Mouse (Mus musculus) cortical plate, adult 2 months (tissue): ENCODE measurements at regions not wholly inside any gene's neighbourhood (a gene's known extent, or its start where the extent isn't known, plus 50 kb on each side); places are given as distances from the start of the nearest gene placed in this dataset.

Experiments
- H3K27ac ChIP-seq: fragments of 200-500 bp; 2 replicates; pipeline ENCODE4 v1.5.1; 2012; ENCODE audit warnings: low read length, control low read depth, inconsistent platforms; ENCODE audit not compliant: insufficient read depth
- H3K4me1 ChIP-seq: fragments of 200-500 bp; 2 replicates; pipeline ENCODE4 v1.6.1; 2011; ENCODE audit warnings: low read length; ENCODE audit not compliant: control insufficient read depth, insufficient read depth
- H3K4me3 ChIP-seq: fragments of 200-500 bp; 2 replicates; pipeline ENCODE4 v1.5.1; 2011; ENCODE audit warnings: mild to moderate bottlenecking, low read length, control low read depth; ENCODE audit not compliant: insufficient read depth
- CTCF ChIP-seq: fragments of 200-500 bp; IDR thresholded peaks from 2 replicates; pipeline ENCODE4 v1.5.1; 2011; ENCODE audit warnings: mild to moderate bottlenecking, control low read depth, low read length; ENCODE audit not compliant: insufficient read depth; ENCODE audit errors: extremely low read depth
- POLR2A ChIP-seq: fragments of 200-500 bp; IDR thresholded peaks from 2 replicates; pipeline ENCODE4 v1.6.1; 2011; ENCODE audit warnings: mild to moderate bottlenecking, low read length, control low read depth; ENCODE audit not compliant: insufficient read depth; ENCODE audit errors: extremely low read depth

DNA sequence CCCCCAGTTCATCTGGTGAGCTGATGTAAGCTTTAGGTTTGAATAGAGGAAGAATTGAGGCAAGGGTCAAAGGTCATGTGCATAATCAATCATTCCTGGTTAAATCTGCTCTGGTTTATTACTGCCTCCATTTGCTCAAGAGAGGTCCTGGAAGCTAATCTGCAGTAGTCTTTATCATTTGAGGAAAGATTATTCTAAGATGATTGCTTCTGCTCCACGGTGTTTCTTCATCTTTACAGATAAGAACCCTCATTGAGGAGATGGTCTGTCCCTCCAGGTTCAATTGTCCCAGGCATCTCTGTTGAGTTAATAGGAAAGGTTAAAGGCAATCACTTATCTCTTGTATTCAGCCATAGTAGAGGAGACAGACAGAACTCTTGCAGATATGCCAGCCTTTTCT is 3557.5 kb upstream of the Gm6569 start:
- Histone ChIP-seq H3K4me3 (no peak overlapping the region), H3K27ac (no peak overlapping the region), H3K4me1 (no peaks in the 10 kb centered on the region)
- TF ChIP-seq POLR2A (no peak), CTCF (no peak)

DNA sequence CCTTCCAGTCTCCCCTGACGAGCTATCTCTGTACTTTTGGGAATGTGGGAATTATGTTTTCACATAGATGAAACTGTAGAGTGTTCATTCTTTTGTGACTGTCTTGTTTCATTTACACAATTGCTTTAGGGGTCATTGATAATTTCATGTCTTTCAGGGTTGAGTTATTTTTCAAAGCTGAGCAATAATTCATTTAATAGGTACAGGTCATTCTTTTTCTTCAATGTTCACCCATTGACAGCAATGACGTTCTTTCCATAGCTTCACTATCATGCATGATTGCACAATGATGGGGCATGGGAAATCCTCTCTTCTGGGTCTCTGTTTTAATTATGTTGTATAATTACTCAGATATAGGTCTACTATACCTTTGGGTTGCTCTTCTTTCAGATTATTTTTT is 3512.6 kb upstream of the Gm6569 start:
- H3K4me3 ChIP-seq = no peak overlapping the region
- TF ChIP-seq CTCF (no peak), POLR2A (no peak)
- H3K4me1 ChIP-seq = no peaks in the 10 kb centered on the region
- H3K27ac ChIP-seq = no peak overlapping the region

DNA sequence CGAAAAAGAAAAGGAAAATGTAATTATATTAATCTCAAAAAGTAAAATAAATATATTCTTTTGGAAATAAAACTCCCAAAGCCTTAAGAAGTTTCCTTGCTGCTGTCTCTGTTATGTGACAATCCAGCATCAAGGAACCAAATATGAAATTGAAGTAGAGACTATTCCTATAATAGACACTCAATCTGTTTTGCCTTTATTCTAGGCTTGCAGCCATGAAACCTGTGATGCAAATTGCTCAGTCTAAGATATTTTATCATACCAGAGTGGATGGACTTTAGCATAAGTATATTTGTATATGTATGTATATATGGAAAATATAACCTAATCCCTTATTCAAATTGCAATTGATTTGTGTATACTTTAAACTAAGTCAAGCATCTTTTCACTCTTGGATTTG is 3495.1 kb upstream of the Gm6569 start:
- H3K4me3 ChIP-seq = no peak overlapping the region
- H3K27ac ChIP-seq = no peak overlapping the region
- TF ChIP-seq POLR2A (no peak), CTCF (no peak)
- no peaks in the 10 kb centered on the region for H3K4me1 ChIP-seq

DNA sequence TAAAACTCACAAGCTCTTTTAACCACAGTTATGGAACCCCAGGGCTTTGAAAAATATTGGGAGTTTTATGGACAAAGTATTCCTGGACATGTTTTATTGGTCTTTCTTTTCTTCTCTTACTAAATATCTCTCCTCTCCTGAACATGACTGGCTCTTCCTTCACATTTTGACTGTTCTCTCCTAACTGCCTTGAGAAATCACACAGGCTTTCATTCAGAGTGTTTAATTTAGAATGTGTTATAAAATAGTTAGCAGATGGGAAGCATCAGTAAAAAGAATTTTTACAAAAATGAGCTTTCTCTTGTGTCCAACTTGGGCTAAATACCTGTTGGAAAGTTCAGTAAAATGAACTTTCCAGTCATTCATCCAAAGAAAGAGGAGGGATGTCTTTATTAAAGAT is 3493.0 kb upstream of the Gm6569 start:
- TF ChIP-seq CTCF (no peak), POLR2A (no peak)
- no peaks in the 10 kb centered on the region for H3K4me1 ChIP-seq
- H3K4me3 ChIP-seq = no peak overlapping the region
- no peak overlapping the region for H3K27ac ChIP-seq

DNA sequence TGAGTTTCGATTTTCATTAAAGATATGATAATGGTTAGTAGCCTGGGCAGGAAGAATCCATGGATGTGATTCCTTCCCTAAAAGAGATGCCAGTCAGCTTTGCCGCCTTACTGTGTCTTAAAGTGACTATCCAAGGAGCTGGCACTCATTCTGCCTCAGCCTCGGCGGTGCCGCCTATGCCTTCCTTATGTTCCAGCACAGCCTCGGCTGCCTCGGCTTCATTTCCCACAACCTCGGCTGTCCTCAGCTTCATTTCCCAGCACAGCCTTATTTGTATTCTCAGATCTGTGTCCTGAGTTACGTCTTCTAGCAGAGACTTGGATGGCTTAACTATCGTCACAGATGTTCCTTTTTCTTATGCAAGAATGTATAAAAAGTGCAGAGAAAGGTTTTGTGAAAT is 3476.4 kb upstream of the Gm6569 start:
- TF ChIP-seq POLR2A = peak; percentile 39; the same call in 1 of the 2 replicates
- no peak for TF ChIP-seq CTCF
- no peaks in the 10 kb centered on the region for H3K4me1 ChIP-seq
- no peak overlapping the region for H3K27ac ChIP-seq
- no peak overlapping the region for H3K4me3 ChIP-seq

DNA sequence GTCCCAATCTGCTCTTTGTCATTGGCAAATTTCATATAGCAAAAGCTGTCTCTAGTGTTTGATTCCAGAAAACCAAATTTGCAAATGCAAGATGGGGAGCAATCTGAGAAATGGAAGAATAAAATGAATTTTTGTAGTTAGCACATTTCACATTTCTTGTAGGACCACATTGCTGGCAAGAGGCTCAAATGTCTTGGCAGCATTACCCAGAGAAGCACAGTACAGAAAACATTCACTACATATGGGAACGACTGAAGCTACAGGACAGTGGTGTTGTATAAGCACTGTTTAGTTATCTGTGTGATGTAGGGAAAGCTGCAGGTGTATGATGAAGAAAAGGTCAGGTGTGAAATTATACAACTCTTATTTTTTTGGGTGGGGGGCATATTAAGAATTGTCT is 3449.7 kb upstream of the Gm6569 start:
- H3K4me1 ChIP-seq = no peaks in the 10 kb centered on the region
- no peak overlapping the region for H3K27ac ChIP-seq
- no peak overlapping the region for H3K4me3 ChIP-seq
- no peak for TF ChIP-seq POLR2A
- TF ChIP-seq CTCF = no peak

DNA sequence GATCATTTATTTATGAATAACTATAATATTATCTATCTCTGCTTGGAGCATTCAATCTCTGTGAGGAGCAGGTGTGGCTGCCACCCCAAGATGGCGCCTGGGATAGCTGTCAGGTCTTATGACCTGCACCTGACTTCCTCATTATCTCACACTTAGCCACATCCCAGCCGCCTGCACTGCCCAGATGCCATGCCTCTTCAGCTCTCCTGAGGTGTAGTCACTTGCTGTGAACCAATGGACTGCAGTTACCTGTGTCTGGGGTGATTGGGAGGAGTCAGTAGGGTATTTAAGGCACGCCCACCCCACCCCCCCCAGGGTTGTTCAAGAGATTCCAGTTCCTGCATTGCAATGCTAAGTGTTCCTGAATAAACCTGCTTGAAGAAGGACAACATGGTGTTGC is 3418.1 kb upstream of the Gm6569 start:
- Histone ChIP-seq H3K4me3 (no peak overlapping the region), H3K27ac (no peak overlapping the region), H3K4me1 (no peaks in the 10 kb centered on the region)
- no peak for TF ChIP-seq CTCF
- no peak for TF ChIP-seq POLR2A

DNA sequence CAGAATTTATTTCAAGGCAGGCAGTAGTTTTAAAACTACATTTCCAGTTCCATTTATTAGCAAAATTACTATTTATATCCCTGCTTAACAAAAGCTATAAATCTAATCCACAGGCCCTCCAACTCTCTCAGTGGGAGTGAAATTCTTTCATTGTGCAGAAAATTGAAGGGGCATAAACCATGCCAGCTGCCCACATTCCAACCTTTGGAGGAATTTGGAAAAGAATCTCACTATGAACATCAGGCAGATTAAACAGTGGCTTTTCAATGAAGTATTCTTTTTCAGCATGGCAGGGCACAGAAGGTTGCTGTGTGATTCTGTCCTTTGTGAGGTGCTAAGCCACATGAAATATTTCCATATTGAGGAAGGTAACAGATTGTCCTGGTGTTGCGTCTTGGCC is 3408.8 kb upstream of the Gm6569 start:
- TF ChIP-seq POLR2A = no peak
- no peak for TF ChIP-seq CTCF
- H3K4me1 ChIP-seq = no peaks in the 10 kb centered on the region
- H3K4me3 ChIP-seq = no peak overlapping the region
- no peak overlapping the region for H3K27ac ChIP-seq
